ENCODE assay signal across 23 mouse cellular contexts in genomic region chr8:71758816-71759215, GRCm38 (mm10). TPM values are rescaled to one million over a fixed set of nuclear protein-coding genes. Genes with fewer than 3 reads are reported as not detected.
DNase-seq lines count a peak whose midpoint lies in the region; ATAC-seq and TF ChIP-seq lines count a peak whose summit lies in the region.
"Had no signal": no experiment of that assay in that cellular context is flagged by ENCODE, and none has a peak within 500 bp of the region (broad histone marks: within the 10 kb centered on the region; RNA-seq: fewer than 3 reads in every experiment).

No protein-coding gene starts in this region.

- H3K36me3 ChIP-seq in forebrain, embryonic 11.5 days (ENCODE audit: control insufficient read depth, insufficient read depth, low read length), result no peaks in the 10 kb centered on the region
- no peaks in the 10 kb centered on the region for H3K36me3 ChIP-seq in forebrain, embryonic 16.5 days (ENCODE audit: control insufficient read depth, insufficient read depth)
- H3K36me3 ChIP-seq: embryonic facial prominence, embryonic 13.5 days; limb, embryonic 10.5 days; midbrain, embryonic 15.5 days; neural tube, embryonic 13.5 days had no signal

- H3K9ac ChIP-seq in forebrain, embryonic 11.5 days (ENCODE audit: low read length), result no peak overlapping the region
- H3K9ac ChIP-seq in forebrain, embryonic 16.5 days (replicated peaks; ENCODE audit: low read depth, low read length), result no peak overlapping the region
- H3K9ac ChIP-seq: embryonic facial prominence, embryonic 13.5 days; midbrain, embryonic 15.5 days; neural tube, embryonic 13.5 days had no signal

- no peak overlapping the region for H3K27ac ChIP-seq in forebrain, embryonic 11.5 days (ENCODE audit: low read depth, low read length)
- H3K27ac ChIP-seq in forebrain, embryonic 16.5 days (ENCODE audit: low read length), result no peak overlapping the region
- H3K27ac ChIP-seq in layer of hippocampus, adult 2 months, result peak overlapping the region; percentile 59
- H3K27ac ChIP-seq: embryonic facial prominence, embryonic 13.5 days; gastrocnemius, adult 2 months; limb, embryonic 10.5 days; midbrain, embryonic 15.5 days; neural tube, embryonic 13.5 days had no signal

- 39% methylated on average over 3 of the region's 3 CpGs for WGBS in forebrain, embryonic 11.5 days
- 17% methylated on average over 3 of the region's 3 CpGs for WGBS in forebrain, embryonic 16.5 days

- TF ChIP-seq CTCF in layer of hippocampus, adult 2 months (conservative IDR thresholded peaks at IDR 0.05), result no peak

- no peaks in the 10 kb centered on the region for H3K4me1 ChIP-seq in forebrain, embryonic 11.5 days (replicated peaks; ENCODE audit: control insufficient read depth, insufficient read depth, low read length)
- no peaks in the 10 kb centered on the region for H3K4me1 ChIP-seq in forebrain, embryonic 16.5 days (replicated peaks; ENCODE audit: control insufficient read depth, insufficient read depth, low read length)
- H3K4me1 ChIP-seq: embryonic facial prominence, embryonic 13.5 days; limb, embryonic 10.5 days; midbrain, embryonic 15.5 days; neural tube, embryonic 13.5 days had no signal

- H3K9me3 ChIP-seq in forebrain, embryonic 11.5 days (ENCODE audit: control insufficient read depth, low read length), result no peaks in the 10 kb centered on the region
- H3K9me3 ChIP-seq in forebrain, embryonic 16.5 days (ENCODE audit: control insufficient read depth, low read length), result no peaks in the 10 kb centered on the region
- H3K9me3 ChIP-seq: embryonic facial prominence, embryonic 13.5 days; limb, embryonic 10.5 days; midbrain, embryonic 15.5 days; neural tube, embryonic 13.5 days had no signal

- 0 out of 2 replicates have a peak, but pooled peaks have one; percentile 49 for ATAC-seq in forebrain, embryonic 11.5 days (replicated peaks; ENCODE audit: low FRiP score)
- ATAC-seq in forebrain, embryonic 16.5 days, result no peak
- ATAC-seq: lung, postnatal 0 days; midbrain, embryonic 15.5 days had no signal

- H3K4me2 ChIP-seq in forebrain, embryonic 11.5 days (ENCODE audit: low read depth, low read length, severe bottlenecking), result no peak overlapping the region
- H3K4me2 ChIP-seq in forebrain, embryonic 16.5 days (ENCODE audit: low read length), result no peak overlapping the region
- H3K4me2 ChIP-seq: embryonic facial prominence, embryonic 13.5 days; midbrain, embryonic 15.5 days; neural tube, embryonic 13.5 days had no signal

- no peaks in the 10 kb centered on the region for H3K27me3 ChIP-seq in forebrain, embryonic 11.5 days (ENCODE audit: control insufficient read depth, insufficient read depth, low read length)
- H3K27me3 ChIP-seq in forebrain, embryonic 16.5 days (replicated peaks; ENCODE audit: control insufficient read depth, insufficient read depth, low read length), result no peaks in the 10 kb centered on the region
- H3K27me3 ChIP-seq: embryonic facial prominence, embryonic 13.5 days; midbrain, embryonic 15.5 days; neural tube, embryonic 13.5 days had no signal

- DNase-seq in forebrain, embryonic 11.5 days (ENCODE audit: low spot score), result no peak
- peak in 1 of 2 experiments; percentile 25 for DNase-seq in layer of hippocampus, adult 2 months (ENCODE audit: low spot score in 2 of 2)
- DNase-seq in layer of hippocampus, adult 9-10 months (ENCODE audit: low spot score), result no peak
- peak; percentile 73 for DNase-seq in retina, postnatal 1 day
- no peak for DNase-seq in retina, embryonic 14.5 days (ENCODE audit: low spot score)
- DNase-seq in thymus, postnatal 0 days (ENCODE audit: low spot score), result no peak
- no peak for DNase-seq in adipocyte (ENCODE audit: low spot score)
- DNase-seq: adrenal gland, adult 8-10 months; cerebellum, adult 8-10 months; cerebellum, postnatal 36 days; embryo, embryonic 11 days; gastrocnemius, adult 2 months; kidney, adult 11 months; kidney, postnatal 4 days; liver had no signal

- no peak overlapping the region for H3K4me3 ChIP-seq in forebrain, embryonic 11.5 days (ENCODE audit: low read depth, low read length)
- H3K4me3 ChIP-seq in forebrain, embryonic 16.5 days (replicated peaks; ENCODE audit: low read length), result no peak overlapping the region
- no peak overlapping the region for H3K4me3 ChIP-seq in layer of hippocampus, adult 2 months
- H3K4me3 ChIP-seq: embryonic facial prominence, embryonic 13.5 days; erythroblast, embryonic 14.5 days; gastrocnemius, adult 2 months; limb, embryonic 10.5 days; midbrain, embryonic 15.5 days; myocyte; neural tube, embryonic 13.5 days had no signal

RNA-seq across cellular contexts. Expression of gene Fcho1, which starts 33.3 kb away (rescaled TPM):
- polyA plus RNA-seq in forebrain, embryonic 11.5 days (2014; fragmentation: Nextera tagmentation; extraction: Ambion mirVana), result 21.3 and 23.2 TPM in 2 replicates
- polyA plus RNA-seq in forebrain, embryonic 16.5 days (2015; fragmentation: Nextera tagmentation; extraction: Ambion mirVana), result 72.4 and 100 TPM in 2 replicates
- 100 to 1,000 TPM; 101 to 112 TPM for total RNA-seq in layer of hippocampus, adult 2 months (2021)
- polyA plus RNA-seq in thymus, postnatal 0 days (2015; fragmentation: Nextera tagmentation; extraction: Ambion mirVana), result 123 and 127 TPM in 2 replicates
- total RNA-seq: gastrocnemius, adult 2 months had no signal
- polyA plus RNA-seq: myocyte had no signal

RNA-seq across cellular contexts. Expression of gene B3gnt3, which starts 57.2 kb away (rescaled TPM):
- polyA plus RNA-seq in forebrain, embryonic 11.5 days (2014; fragmentation: Nextera tagmentation; extraction: Ambion mirVana), result 0.51 and 0.64 TPM in 2 replicates
- polyA plus RNA-seq in forebrain, embryonic 16.5 days (2015; fragmentation: Nextera tagmentation; extraction: Ambion mirVana), result 0.58 and 0.68 TPM in 2 replicates
- under 1 TPM; 0.72 to 0.81 TPM for total RNA-seq in layer of hippocampus, adult 2 months (2021)
- polyA plus RNA-seq in thymus, postnatal 0 days (2015; fragmentation: Nextera tagmentation; extraction: Ambion mirVana), result 2.1 and 2.7 TPM in 2 replicates
